Mouse (Mus musculus) midbrain, embryonic 16.5 days (tissue): ENCODE measurements around the gene Cnnm4. TPM values are rescaled to one million over a fixed set of nuclear protein-coding genes. Genes with fewer than 3 reads are reported as not detected.

ENCODE experiments used
- ATAC-seq: fragments of 200-750 bp; cut with Nextera tagmentation; 2 replicates; pipeline ENCODE4 v1.8.0; 2017; ENCODE audit warnings: moderate TSS enrichment
- H3K27ac ChIP-seq: fragments of 300-500 bp; sonication (generic); 2 replicates; pipeline ENCODE4 v1.5.1; 2014; ENCODE audit warnings: mild to moderate bottlenecking, low read length, mixed read lengths
- H3K27me3 ChIP-seq: fragments of 300-500 bp; sonication (generic); 2 replicates; pipeline ENCODE4 v1.6.1; 2014; ENCODE audit warnings: low read depth, low read length, mixed read lengths; ENCODE audit not compliant: control insufficient read depth, insufficient read depth
- H3K36me3 ChIP-seq: fragments of 300-500 bp; sonication (generic); 2 replicates; pipeline ENCODE4 v1.6.1; 2014; ENCODE audit warnings: mild to moderate bottlenecking, low read length, moderate library complexity, mixed read lengths; ENCODE audit not compliant: control insufficient read depth, insufficient read depth
- H3K4me1 ChIP-seq: fragments of 300-500 bp; sonication (generic); 2 replicates; pipeline ENCODE4 v1.6.1; 2014; ENCODE audit warnings: mild to moderate bottlenecking, low read length, mixed read lengths; ENCODE audit not compliant: control insufficient read depth, insufficient read depth
- H3K4me2 ChIP-seq: fragments of 300-500 bp; sonication (generic); 2 replicates; pipeline ENCODE4 v1.6.1; 2014; ENCODE audit warnings: mild to moderate bottlenecking, low read length, mixed read lengths
- H3K4me3 ChIP-seq: fragments of 300-500 bp; sonication (generic); 2 replicates; pipeline ENCODE4 v1.5.1; 2014; ENCODE audit warnings: low read depth, mild to moderate bottlenecking, low read length, moderate library complexity, mixed read lengths
- H3K9ac ChIP-seq: fragments of 300-500 bp; sonication (generic); 2 replicates; pipeline ENCODE4 v1.6.1; 2014; ENCODE audit warnings: low read depth, low read length, mixed read lengths
- H3K9me3 ChIP-seq: fragments of 300-500 bp; sonication (generic); replicated peaks from 2 replicates; pipeline ENCODE4 v1.6.1; 2014; ENCODE audit warnings: mild to moderate bottlenecking, low read length, mixed read lengths; ENCODE audit not compliant: control insufficient read depth, poor library complexity, severe bottlenecking
- WGBS: fragments of 180-500 bp; shearing (Covaris S2); extraction: QIAGEN DNeasy Blood & Tissue Kit; methylation state at CpG from one replicate; pipeline ENCODE4 v1.1.7; 2014; 5-methylcytosine and 5-hydroxymethylcytosine counted together
- polyA plus RNA-seq: library from polyadenylated mRNA; unstranded; fragments of >200 nt; fragmentation: Nextera tagmentation; extraction: Ambion mirVana; gene quantifications from 2 replicates; pipeline ENCODE4 v1.2.1, GENCODE M21; 2015

Gene Cnnm4
- polyA plus RNA-seq, 1 experiment from 2014 or later: 11.5 TPM

GRCm38 (mm10) chr1:36519626-36520025, 48.2 kb downstream of the Cnnm4 start:
- Histone ChIP-seq H3K4me3 (no peak overlapping the region), H3K36me3 (peaks cover 24% of the 10 kb centered on the region), H3K27me3 (no peaks in the 10 kb centered on the region), H3K27ac (no peak overlapping the region), H3K4me1 (peaks cover 13% of the 10 kb centered on the region), H3K9ac (no peak overlapping the region), H3K9me3 (no peaks in the 10 kb centered on the region), H3K4me2 (no peak overlapping the region)
- ATAC-seq: no peak
- WGBS: 83% methylated on average over 11 of the region's 11 CpGs

- H3K9ac ChIP-seq: no peak overlapping the region
- 0 out of 2 replicates have a peak, but pooled peaks cover 3% of the 10 kb centered on the region for H3K4me1 ChIP-seq
- no peaks in the 10 kb centered on the region for H3K9me3 ChIP-seq
- no peaks in the 10 kb centered on the region for H3K27me3 ChIP-seq
- no peak for ATAC-seq
- H3K36me3 ChIP-seq: peaks cover 38% of the 10 kb centered on the region
- H3K4me2 ChIP-seq: no peak overlapping the region
- no peak overlapping the region for H3K4me3 ChIP-seq
- H3K27ac ChIP-seq: no peak overlapping the region
- WGBS: 96% methylated on average over 7 of the region's 7 CpGs
Measured at GRCm38 (mm10) chr1:36522210-36522609, 50.8 kb downstream of the Cnnm4 start.

- H3K4me1 ChIP-seq: no peaks in the 10 kb centered on the region
- H3K27ac ChIP-seq: no peak overlapping the region
- no peak overlapping the region for H3K4me2 ChIP-seq
- no peak overlapping the region for H3K9ac ChIP-seq
- H3K36me3 ChIP-seq: peaks cover 38% of the 10 kb centered on the region
- WGBS: 53% methylated on average over 9 of the region's 9 CpGs
- no peaks in the 10 kb centered on the region for H3K9me3 ChIP-seq
- ATAC-seq: peak; percentile 49; the same call in 1 of the 2 replicates
- H3K4me3 ChIP-seq: no peak overlapping the region
- H3K27me3 ChIP-seq: no peaks in the 10 kb centered on the region
Measured at GRCm38 (mm10) chr1:36523332-36524013, 52.1 kb downstream of the Cnnm4 start.

GRCm38 (mm10) chr1:36524058-36524457, 52.6 kb downstream of the Cnnm4 start:
- ATAC-seq: no peak
- Histone ChIP-seq H3K9ac (no peak overlapping the region), H3K4me1 (no peaks in the 10 kb centered on the region), H3K4me2 (no peak overlapping the region), H3K27me3 (no peaks in the 10 kb centered on the region), H3K36me3 (peaks cover 38% of the 10 kb centered on the region), H3K27ac (no peak overlapping the region), H3K9me3 (no peaks in the 10 kb centered on the region), H3K4me3 (no peak overlapping the region)
- WGBS: 94% methylated on average over 5 of the region's 5 CpGs

GRCm38 (mm10) chr1:36525774-36526173, 54.4 kb downstream of the Cnnm4 start:
- no peak overlapping the region for H3K4me3 ChIP-seq
- ATAC-seq: no peak
- no peaks in the 10 kb centered on the region for H3K4me1 ChIP-seq
- H3K27me3 ChIP-seq: no peaks in the 10 kb centered on the region
- 94% methylated on average over 12 of the region's 12 CpGs for WGBS
- no peak overlapping the region for H3K4me2 ChIP-seq
- no peak overlapping the region for H3K27ac ChIP-seq
- peaks cover 36% of the 10 kb centered on the region for H3K36me3 ChIP-seq
- H3K9me3 ChIP-seq: no peaks in the 10 kb centered on the region
- H3K9ac ChIP-seq: no peak overlapping the region

- Histone ChIP-seq H3K4me3 (no peak overlapping the region), H3K9me3 (no peaks in the 10 kb centered on the region), H3K4me2 (no peak overlapping the region), H3K27ac (no peak overlapping the region), H3K4me1 (no peaks in the 10 kb centered on the region), H3K27me3 (no peaks in the 10 kb centered on the region), H3K36me3 (peaks cover 24% of the 10 kb centered on the region), H3K9ac (no peak overlapping the region)
- ATAC-seq: no peak
- 93% methylated on average over 10 of the region's 10 CpGs for WGBS
Measured at GRCm38 (mm10) chr1:36526903-36527302, 55.5 kb downstream of the Cnnm4 start.

- H3K4me1 ChIP-seq: no peaks in the 10 kb centered on the region
- no peak overlapping the region for H3K27ac ChIP-seq
- no peak overlapping the region for H3K9ac ChIP-seq
- peaks cover 21% of the 10 kb centered on the region for H3K36me3 ChIP-seq
- H3K4me2 ChIP-seq: no peak overlapping the region
- ATAC-seq: no peak
- H3K27me3 ChIP-seq: no peaks in the 10 kb centered on the region
- 11% methylated on average over 1 of the region's 1 CpGs for whole genome bisulfite sequencing
- H3K4me3 ChIP-seq: no peak overlapping the region
- no peaks in the 10 kb centered on the region for H3K9me3 ChIP-seq
Measured at GRCm38 (mm10) chr1:36528351-36528750, 56.9 kb downstream of the Cnnm4 start.

- no peak overlapping the region for H3K4me3 ChIP-seq
- H3K4me2 ChIP-seq: no peak overlapping the region
- H3K4me1 ChIP-seq: no peaks in the 10 kb centered on the region
- H3K9me3 ChIP-seq: no peaks in the 10 kb centered on the region
- no peaks in the 10 kb centered on the region for H3K27me3 ChIP-seq
- no peak overlapping the region for H3K9ac ChIP-seq
- 94% methylated on average over 4 of the region's 4 CpGs for WGBS
- H3K36me3 ChIP-seq: peaks cover 17% of the 10 kb centered on the region
- no peak overlapping the region for H3K27ac ChIP-seq
- ATAC-seq: no peak
Measured at GRCm38 (mm10) chr1:36529274-36529673, 57.9 kb downstream of the Cnnm4 start.

GRCm38 (mm10) chr1:36529875-36530274, 58.5 kb downstream of the Cnnm4 start:
- H3K36me3 ChIP-seq: peaks cover 16% of the 10 kb centered on the region
- no peak overlapping the region for H3K4me3 ChIP-seq
- H3K27me3 ChIP-seq: no peaks in the 10 kb centered on the region
- WGBS: 96% methylated on average over 4 of the region's 4 CpGs
- H3K4me2 ChIP-seq: no peak overlapping the region
- no peaks in the 10 kb centered on the region for H3K9me3 ChIP-seq
- ATAC-seq: no peak
- no peak overlapping the region for H3K9ac ChIP-seq
- no peak overlapping the region for H3K27ac ChIP-seq
- no peaks in the 10 kb centered on the region for H3K4me1 ChIP-seq
